Mouse (Mus musculus) midbrain, embryonic 12.5 days (tissue): ENCODE measurements at regions not wholly inside any gene's neighbourhood (a gene's known extent, or its start where the extent isn't known, plus 50 kb on each side); places are given as distances from the start of the nearest gene placed in this dataset.
A peak's percentile ranks its signal among the peaks of the same experiment; 100 is the strongest.

Source experiments
- ATAC-seq: fragments of 200-750 bp; cut with Nextera tagmentation; 2 replicates; pipeline ENCODE4 v1.8.0; 2017; ENCODE audit warnings: low read depth, moderate TSS enrichment, moderate library complexity; ENCODE audit not compliant: low FRiP score
- H3K27ac ChIP-seq: fragments of 300-500 bp; sonication (generic); replicated peaks from 2 replicates; pipeline ENCODE4 v1.5.1; 2016; ENCODE audit warnings: mild to moderate bottlenecking
- H3K27me3 ChIP-seq: fragments of 300-500 bp; sonication (generic); 2 replicates; pipeline ENCODE4 v1.6.1; 2016; ENCODE audit warnings: mild to moderate bottlenecking
- H3K36me3 ChIP-seq: fragments of 300-500 bp; sonication (generic); 2 replicates; pipeline ENCODE4 v1.6.1; 2016
- H3K4me1 ChIP-seq: fragments of 300-500 bp; sonication (generic); 2 replicates; pipeline ENCODE4 v1.6.1; 2016
- H3K4me2 ChIP-seq: fragments of 300-500 bp; sonication (generic); replicated peaks from 2 replicates; pipeline ENCODE4 v1.6.1; 2016; ENCODE audit warnings: mild to moderate bottlenecking, moderate library complexity
- H3K4me3 ChIP-seq: fragments of 300-500 bp; sonication (generic); 2 replicates; pipeline ENCODE4 v1.5.1; 2016; ENCODE audit warnings: mild to moderate bottlenecking
- H3K9ac ChIP-seq: fragments of 300-500 bp; sonication (generic); replicated peaks from 2 replicates; pipeline ENCODE4 v1.6.1; 2016; ENCODE audit warnings: mild to moderate bottlenecking, moderate library complexity
- H3K9me3 ChIP-seq: fragments of 300-500 bp; sonication (generic); 2 replicates; pipeline ENCODE4 v1.6.1; 2016; ENCODE audit warnings: mild to moderate bottlenecking
- WGBS: fragments of 180-500 bp; shearing (Covaris S2); methylation state at CpG from one replicate; pipeline ENCODE4 v1.1.7; 2016; 5-methylcytosine and 5-hydroxymethylcytosine counted together

- H3K4me1 ChIP-seq: no peaks in the 10 kb centered on the region
Observed at GRCm38 (mm10) chr10:56519041-56519440, 141.9 kb downstream of the Gja1 start.

GRCm38 (mm10) chr10:56525791-56526190 lies 148.7 kb downstream of the Gja1 start:
- no peaks in the 10 kb centered on the region for H3K4me1 ChIP-seq
- WGBS: 63% methylated on average over 2 of the region's 2 CpGs
- H3K4me2 ChIP-seq: no peak overlapping the region
- H3K27me3 ChIP-seq: no peaks in the 10 kb centered on the region
- no peak overlapping the region for H3K27ac ChIP-seq
- no peak overlapping the region for H3K4me3 ChIP-seq
- H3K36me3 ChIP-seq: no peaks in the 10 kb centered on the region
- ATAC-seq: no peak
- H3K9ac ChIP-seq: no peak overlapping the region
- H3K9me3 ChIP-seq: no peaks in the 10 kb centered on the region

More at GRCm38 (mm10) chr10:56519041-56519440, 141.9 kb downstream of the Gja1 start:
- WGBS: 88% methylated on average over 1 of the region's 1 CpGs
- no peaks in the 10 kb centered on the region for H3K27me3 ChIP-seq
- H3K4me3 ChIP-seq: no peak overlapping the region
- H3K4me2 ChIP-seq: no peak overlapping the region
- no peak overlapping the region for H3K9ac ChIP-seq
- no peaks in the 10 kb centered on the region for H3K36me3 ChIP-seq
- H3K9me3 ChIP-seq: no peaks in the 10 kb centered on the region
- no peak overlapping the region for H3K27ac ChIP-seq
- no peak for ATAC-seq

- 64% methylated on average over 4 of the region's 4 CpGs for WGBS
Observed at GRCm38 (mm10) chr10:56537091-56537490, 160.0 kb downstream of the Gja1 start.

GRCm38 (mm10) chr10:56539827-56540511 lies 162.8 kb downstream of the Gja1 start:
- Histone ChIP-seq H3K27ac (no peak overlapping the region), H3K9me3 (no peaks in the 10 kb centered on the region), H3K4me1 (no peaks in the 10 kb centered on the region), H3K36me3 (no peaks in the 10 kb centered on the region), H3K9ac (no peak overlapping the region), H3K27me3 (no peaks in the 10 kb centered on the region), H3K4me2 (no peak overlapping the region), H3K4me3 (no peak overlapping the region)
- no peak for ATAC-seq
- 86% methylated on average over 5 of the region's 5 CpGs for WGBS

More at GRCm38 (mm10) chr10:56537091-56537490, 160.0 kb downstream of the Gja1 start:
- Histone ChIP-seq H3K9ac (no peak overlapping the region), H3K4me2 (no peak overlapping the region), H3K27me3 (no peaks in the 10 kb centered on the region), H3K36me3 (no peaks in the 10 kb centered on the region), H3K9me3 (no peaks in the 10 kb centered on the region), H3K4me1 (no peaks in the 10 kb centered on the region), H3K4me3 (no peak overlapping the region), H3K27ac (no peak overlapping the region)
- ATAC-seq: no peak

- ATAC-seq: no peak
- no peaks in the 10 kb centered on the region for H3K9me3 ChIP-seq
- no peak overlapping the region for H3K27ac ChIP-seq
- H3K27me3 ChIP-seq: no peaks in the 10 kb centered on the region
- 81% methylated on average over 3 of the region's 3 CpGs for WGBS
- H3K9ac ChIP-seq: no peak overlapping the region
- no peaks in the 10 kb centered on the region for H3K36me3 ChIP-seq
- no peak overlapping the region for H3K4me2 ChIP-seq
- H3K4me3 ChIP-seq: no peak overlapping the region
- no peaks in the 10 kb centered on the region for H3K4me1 ChIP-seq
Observed at GRCm38 (mm10) chr10:56542106-56542505, 165.0 kb downstream of the Gja1 start.

- H3K9ac ChIP-seq: no peak overlapping the region
- H3K27ac ChIP-seq: no peak overlapping the region
- no peaks in the 10 kb centered on the region for H3K27me3 ChIP-seq
- no peaks in the 10 kb centered on the region for H3K36me3 ChIP-seq
- no peaks in the 10 kb centered on the region for H3K9me3 ChIP-seq
- no peaks in the 10 kb centered on the region for H3K4me1 ChIP-seq
- ATAC-seq: no peak
- no peak overlapping the region for H3K4me3 ChIP-seq
- H3K4me2 ChIP-seq: no peak overlapping the region
- WGBS: 77% methylated on average over 3 of the region's 3 CpGs
Observed at GRCm38 (mm10) chr10:56545989-56546388, 168.9 kb downstream of the Gja1 start.

GRCm38 (mm10) chr10:56546824-56547223 lies 169.7 kb downstream of the Gja1 start:
- 68% methylated on average over 2 of the region's 2 CpGs for WGBS
- Histone ChIP-seq H3K27me3 (no peaks in the 10 kb centered on the region), H3K9me3 (no peaks in the 10 kb centered on the region), H3K4me1 (no peaks in the 10 kb centered on the region), H3K4me3 (no peak overlapping the region), H3K4me2 (no peak overlapping the region), H3K27ac (no peak overlapping the region), H3K9ac (no peak overlapping the region), H3K36me3 (no peaks in the 10 kb centered on the region)
- peak; percentile 58; the same call in 1 of the 2 replicates for ATAC-seq

- WGBS: 84% methylated on average over 3 of the region's 4 CpGs
- ATAC-seq: no peak
- H3K9me3 ChIP-seq: no peaks in the 10 kb centered on the region
- no peak overlapping the region for H3K4me3 ChIP-seq
- no peaks in the 10 kb centered on the region for H3K4me1 ChIP-seq
- no peaks in the 10 kb centered on the region for H3K36me3 ChIP-seq
- no peak overlapping the region for H3K9ac ChIP-seq
- H3K27ac ChIP-seq: no peak overlapping the region
- no peaks in the 10 kb centered on the region for H3K27me3 ChIP-seq
- no peak overlapping the region for H3K4me2 ChIP-seq
Observed at GRCm38 (mm10) chr10:56547825-56548224, 170.7 kb downstream of the Gja1 start.

GRCm38 (mm10) chr10:56566836-56567442 lies 189.8 kb downstream of the Gja1 start:
- 94% methylated on average over 12 of the region's 12 CpGs for WGBS
- no peak overlapping the region for H3K4me3 ChIP-seq
- H3K36me3 ChIP-seq: no peaks in the 10 kb centered on the region
- no peaks in the 10 kb centered on the region for H3K9me3 ChIP-seq
- no peak for ATAC-seq
- H3K9ac ChIP-seq: no peak overlapping the region
- no peak overlapping the region for H3K4me2 ChIP-seq
- no peaks in the 10 kb centered on the region for H3K27me3 ChIP-seq
- H3K27ac ChIP-seq: no peak overlapping the region
- no peaks in the 10 kb centered on the region for H3K4me1 ChIP-seq

- no peak overlapping the region for H3K27ac ChIP-seq
- H3K4me1 ChIP-seq: no peaks in the 10 kb centered on the region
- 72% methylated on average over 6 of the region's 6 CpGs for WGBS
- H3K27me3 ChIP-seq: no peaks in the 10 kb centered on the region
- ATAC-seq: no peak
- no peaks in the 10 kb centered on the region for H3K9me3 ChIP-seq
- no peak overlapping the region for H3K4me2 ChIP-seq
- H3K9ac ChIP-seq: no peak overlapping the region
- no peaks in the 10 kb centered on the region for H3K36me3 ChIP-seq
- H3K4me3 ChIP-seq: no peak overlapping the region
Observed at GRCm38 (mm10) chr10:56582065-56582464, 204.9 kb downstream of the Gja1 start.

GRCm38 (mm10) chr10:56587205-56587604 lies 210.1 kb downstream of the Gja1 start:
- ATAC-seq: no peak
- Histone ChIP-seq H3K27ac (no peak overlapping the region), H3K4me2 (no peak overlapping the region), H3K4me3 (no peak overlapping the region), H3K4me1 (no peaks in the 10 kb centered on the region), H3K36me3 (no peaks in the 10 kb centered on the region), H3K9ac (no peak overlapping the region), H3K27me3 (no peaks in the 10 kb centered on the region), H3K9me3 (no peaks in the 10 kb centered on the region)
- 62% methylated on average over 2 of the region's 2 CpGs for WGBS

- H3K9ac ChIP-seq: no peak overlapping the region
- H3K9me3 ChIP-seq: no peaks in the 10 kb centered on the region
- no peak for ATAC-seq
- H3K4me2 ChIP-seq: no peak overlapping the region
- H3K36me3 ChIP-seq: no peaks in the 10 kb centered on the region
- no peak overlapping the region for H3K27ac ChIP-seq
- no peaks in the 10 kb centered on the region for H3K4me1 ChIP-seq
- H3K27me3 ChIP-seq: no peaks in the 10 kb centered on the region
- no peak overlapping the region for H3K4me3 ChIP-seq
- WGBS: 84% methylated on average over 5 of the region's 5 CpGs
Observed at GRCm38 (mm10) chr10:56597382-56597781, 220.3 kb downstream of the Gja1 start.
